ENCODE assay signal across 20 mouse cellular contexts in the genomic region with DNA sequence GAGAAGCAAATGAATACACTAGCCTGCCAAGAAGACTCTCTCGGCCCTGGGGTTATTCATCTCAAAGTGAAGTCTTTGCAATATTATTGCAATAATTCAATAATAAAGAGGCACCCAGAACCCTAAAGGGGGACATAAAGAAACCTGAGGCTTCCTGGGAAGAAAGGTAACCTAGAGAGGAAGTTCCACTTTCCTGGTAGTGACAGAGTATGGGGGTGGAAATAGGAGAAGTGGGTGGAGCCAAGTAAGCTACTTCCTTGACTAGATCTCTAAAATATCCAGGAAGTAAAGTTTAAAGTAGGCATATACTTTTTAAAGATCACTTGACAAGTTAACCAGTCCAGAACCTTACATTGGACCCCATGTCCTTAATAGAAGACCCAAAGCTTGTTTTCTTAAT. TPM values are rescaled to one million over a fixed set of nuclear protein-coding genes. Genes with fewer than 3 reads are reported as not detected.
DNase-seq lines count a peak whose midpoint lies in the region; ATAC-seq and TF ChIP-seq lines count a peak whose summit lies in the region.
"Had no signal": no experiment of that assay in that cellular context is flagged by ENCODE, and none has a peak within 500 bp of the region (broad histone marks: within the 10 kb centered on the region; RNA-seq: fewer than 3 reads in every experiment).

No protein-coding gene starts in this region.

- H3K4me3 ChIP-seq in lung, postnatal 0 days (ENCODE audit: low read depth, low read length) = no peak overlapping the region
- no peak overlapping the region for H3K4me3 ChIP-seq in midbrain, embryonic 10.5 days
- H3K4me3 ChIP-seq: embryonic facial prominence, embryonic 10.5 days; embryonic facial prominence, embryonic 12.5 days; forebrain, embryonic 13.5 days; forebrain, embryonic 15.5 days had no signal

- H3K27ac ChIP-seq in lung, postnatal 0 days (ENCODE audit: low read length) = no peak overlapping the region
- no peak overlapping the region for H3K27ac ChIP-seq in midbrain, embryonic 10.5 days (replicated peaks)
- H3K27ac ChIP-seq: embryonic facial prominence, embryonic 10.5 days; embryonic facial prominence, embryonic 12.5 days; forebrain, embryonic 13.5 days; forebrain, embryonic 15.5 days had no signal

- TF ChIP-seq CTCF in lung, postnatal 0 days (IDR thresholded peaks at IDR 0.05) = no peak

- no peak for ATAC-seq in lung, postnatal 0 days
- ATAC-seq in granulocyte monocyte progenitor cell, adult 5-6 weeks (replicated peaks; ENCODE audit: poor library complexity, severe bottlenecking) = peak; percentile 63
- ATAC-seq in megakaryocyte progenitor cell, adult 5-6 weeks (replicated peaks; ENCODE audit: poor library complexity) = peak; percentile 57
- ATAC-seq: activated CD4-positive, CD25-positive, alpha-beta regulatory T cell, adult 4 months; forebrain, embryonic 13.5 days; forebrain, embryonic 15.5 days; Patski had no signal

- no peaks in the 10 kb centered on the region for H3K9me3 ChIP-seq in lung, postnatal 0 days (ENCODE audit: low read length)
- H3K9me3 ChIP-seq in midbrain, embryonic 10.5 days (replicated peaks) = no peaks in the 10 kb centered on the region
- H3K9me3 ChIP-seq: embryonic facial prominence, embryonic 10.5 days; embryonic facial prominence, embryonic 12.5 days; forebrain, embryonic 13.5 days; forebrain, embryonic 15.5 days had no signal

- peak; percentile 14 for DNase-seq in lung, postnatal 0 days (ENCODE audit: low spot score)
- DNase-seq in lung, postnatal 4 days = no peak
- DNase-seq in midbrain, embryonic 10.5 days (ENCODE audit: low spot score) = no peak
- DNase-seq in heart, adult 9 months (ENCODE audit: low spot score in 2 of 2) = no peak
- DNase-seq: adrenal gland, adult 8-10 months; adrenal gland, postnatal 14 days; adrenal gland, postnatal 36 days; cerebellum, adult 11-12 months; cerebellum, adult 2 months; cerebellum, adult 9-10 months; cerebellum, postnatal 10 days; cerebellum, postnatal 25 days had no signal

- H3K4me1 ChIP-seq in lung, postnatal 0 days (ENCODE audit: insufficient read depth, low read depth, low read length) = no peaks in the 10 kb centered on the region
- peaks cover 10% of the 10 kb centered on the region for H3K4me1 ChIP-seq in midbrain, embryonic 10.5 days
- H3K4me1 ChIP-seq: embryonic facial prominence, embryonic 10.5 days; embryonic facial prominence, embryonic 12.5 days had no signal

- no peaks in the 10 kb centered on the region for H3K27me3 ChIP-seq in lung, postnatal 0 days (replicated peaks; ENCODE audit: insufficient read depth, low read length)
- H3K27me3 ChIP-seq in midbrain, embryonic 10.5 days (ENCODE audit: low read depth, poor library complexity, severe bottlenecking) = no peaks in the 10 kb centered on the region
- H3K27me3 ChIP-seq: embryonic facial prominence, embryonic 12.5 days; forebrain, embryonic 13.5 days; forebrain, embryonic 15.5 days; Patski had no signal

- 86% methylated on average over 1 of the region's 1 CpGs for WGBS in lung, postnatal 0 days
- WGBS in midbrain, embryonic 10.5 days = 93% methylated on average over 1 of the region's 1 CpGs

- TF ChIP-seq EP300 in lung, postnatal 0 days (IDR thresholded peaks at IDR 0.05) = no peak

- H3K9ac ChIP-seq in lung, postnatal 0 days (replicated peaks; ENCODE audit: low read depth) = no peak overlapping the region
- H3K9ac ChIP-seq: embryonic facial prominence, embryonic 12.5 days; forebrain, embryonic 13.5 days; forebrain, embryonic 15.5 days had no signal

- no peak overlapping the region for H3K4me2 ChIP-seq in lung, postnatal 0 days (replicated peaks; ENCODE audit: low read depth, low read length)
- H3K4me2 ChIP-seq: embryonic facial prominence, embryonic 12.5 days; forebrain, embryonic 13.5 days; forebrain, embryonic 15.5 days had no signal

- no peaks in the 10 kb centered on the region for H3K36me3 ChIP-seq in lung, postnatal 0 days (ENCODE audit: insufficient read depth, low read length)
- no peaks in the 10 kb centered on the region for H3K36me3 ChIP-seq in midbrain, embryonic 10.5 days
- H3K36me3 ChIP-seq: embryonic facial prominence, embryonic 10.5 days; embryonic facial prominence, embryonic 12.5 days; forebrain, embryonic 15.5 days had no signal

RNA-seq across cellular contexts. Expression of a gene that starts 13.4 kb away (rescaled TPM):
- 15.5 and 15.7 TPM in 2 replicates for polyA plus RNA-seq in lung, postnatal 0 days (2015; fragmentation: Nextera tagmentation; extraction: Ambion mirVana)
- total RNA-seq in granulocyte monocyte progenitor cell, adult 5-6 weeks (2014; fragmentation: Nextera tagmentation) = 35.8 and 37.4 TPM in 2 replicates
- total RNA-seq in granulocyte monocyte progenitor cell, adult 5-6 weeks (2017) = 50.2 and 54.2 TPM in 2 replicates
- total RNA-seq in megakaryocyte progenitor cell, adult 5-6 weeks (2015) = 62.0 and 63.1 TPM in 2 replicates
- 38.5 and 51.3 TPM in 2 replicates for total RNA-seq in megakaryocyte progenitor cell, adult 5-6 weeks (2017)
- 30.9 and 34.0 TPM in 2 replicates for polyA plus RNA-seq in midbrain, embryonic 10.5 days (2016; fragmentation: Nextera tagmentation; extraction: Ambion mirVana)
